Mouse (Mus musculus) G1E (cell line): ENCODE results near the gene Tm2d1.

Experiments used
- CTCF ChIP-seq: IDR thresholded peaks from 2 replicates; pipeline ENCODE4 v1.5.1; 2012; ENCODE audit warnings: low read depth, low read length, inconsistent platforms, mixed read lengths
- GATA1 ChIP-seq: IDR thresholded peaks from 2 replicates; pipeline ENCODE4 v1.6.1; 2012; ENCODE audit warnings: borderline replicate concordance, low read length, inconsistent platforms, mixed read lengths
- POLR2AphosphoS5 ChIP-seq: IDR thresholded peaks from 2 replicates; pipeline ENCODE4 v1.6.1; 2012; ENCODE audit warnings: low read depth, low read length, inconsistent platforms; ENCODE audit not compliant: insufficient replicate concordance
- TAL1 ChIP-seq: conservative IDR thresholded peaks from 2 replicates; pipeline ENCODE4 v1.6.1; 2012; ENCODE audit warnings: low read depth, low read length, inconsistent platforms, mixed read lengths

GRCm38 (mm10) chr4:98375401-98375800 lies 7.7 kb downstream of the Tm2d1 start:
- TF ChIP-seq CTCF, result no peak
- TF ChIP-seq GATA1, result no peak
- TF ChIP-seq TAL1, result no peak
- no peak for TF ChIP-seq POLR2AphosphoS5
